Mouse (Mus musculus) limb, embryonic 14.5 days (tissue): ENCODE measurements around the gene Ganc. TPM values are rescaled to one million over a fixed set of nuclear protein-coding genes. Genes with fewer than 3 reads are reported as not detected.

Experiments used
- ATAC-seq: fragments of 200-750 bp; cut with Nextera tagmentation; 2 replicates; pipeline ENCODE4 v1.8.0; 2017; ENCODE audit warnings: low read depth, moderate number of reproducible peaks, moderate TSS enrichment; ENCODE audit not compliant: low FRiP score
- DNase-seq: peaks from one replicate; pipeline ENCODE4 v3.0.0-alpha.2; 2015; ENCODE audit warnings: low spot score
- H3K27ac ChIP-seq: fragments of 300-500 bp; sonication (generic); replicated peaks from 2 replicates; pipeline ENCODE4 v1.5.1; 2014; ENCODE audit warnings: low read depth, mild to moderate bottlenecking, low read length, moderate library complexity, mixed read lengths
- H3K27me3 ChIP-seq: fragments of 300-500 bp; sonication (generic); 2 replicates; pipeline ENCODE4 v1.6.1; 2014; ENCODE audit warnings: low read length, mixed read lengths; ENCODE audit not compliant: control insufficient read depth, insufficient read depth
- H3K36me3 ChIP-seq: fragments of 300-500 bp; sonication (generic); 2 replicates; pipeline ENCODE4 v1.6.1; 2014; ENCODE audit warnings: mild to moderate bottlenecking, low read length, moderate library complexity, mixed read lengths; ENCODE audit not compliant: control insufficient read depth, insufficient read depth
- H3K4me1 ChIP-seq: fragments of 300-500 bp; sonication (generic); 2 replicates; pipeline ENCODE4 v1.6.1; 2014; ENCODE audit warnings: antibody characterized with exemption, low read length, mixed read lengths; ENCODE audit not compliant: control insufficient read depth, insufficient read depth
- H3K4me2 ChIP-seq: fragments of 300-500 bp; sonication (generic); replicated peaks from 2 replicates; pipeline ENCODE4 v1.6.1; 2014; ENCODE audit warnings: low read depth, mild to moderate bottlenecking, low read length, moderate library complexity; ENCODE audit not compliant: severe bottlenecking
- H3K4me3 ChIP-seq: fragments of 300-500 bp; sonication (generic); replicated peaks from 2 replicates; pipeline ENCODE4 v1.5.1; 2014; ENCODE audit warnings: low read length
- H3K9ac ChIP-seq: fragments of 300-500 bp; sonication (generic); 2 replicates; pipeline ENCODE4 v1.6.1; 2014; ENCODE audit warnings: mild to moderate bottlenecking, low read depth, low read length, moderate library complexity; ENCODE audit not compliant: severe bottlenecking
- H3K9me3 ChIP-seq: fragments of 300-500 bp; sonication (generic); 2 replicates; pipeline ENCODE4 v1.6.1; 2016; ENCODE audit warnings: low read length; ENCODE audit not compliant: control insufficient read depth
- POLR2A ChIP-seq: fragments of 200-500 bp; IDR thresholded peaks from 2 replicates; pipeline ENCODE4 v1.8.0; 2012; ENCODE audit warnings: inconsistent platforms, mild to moderate bottlenecking, moderate library complexity, borderline replicate concordance; ENCODE audit not compliant: insufficient read depth, insufficient read length; ENCODE audit errors: extremely low read depth
- WGBS: fragments of 180-500 bp; shearing (Covaris S2); extraction: QIAGEN DNeasy Blood & Tissue Kit; methylation state at CpG from one replicate; pipeline ENCODE4 v1.1.7; 2014; 5-methylcytosine and 5-hydroxymethylcytosine counted together
- polyA plus RNA-seq, 2 experiments: library from polyadenylated mRNA; depleted of rRNA in 1 of 2; stranded (reverse) in 1 of 2; unstranded in 1 of 2; fragments of >200 nt; fragmentation: Nextera tagmentation in 1 of 2; extraction: Ambion mirVana in 1 of 2; gene quantifications; 2 replicates each; pipeline versions ENCODE4 v1.2.1 to v1.2.3; 2012 to 2014

Ganc gene
- polyA plus RNA-seq, 2 experiments = 7.8 to 8.1 TPM

- Histone ChIP-seq H3K9ac (no peak overlapping the region), H3K4me2 (no peak overlapping the region), H3K4me1 (no peaks in the 10 kb centered on the region; the same call in 1 of the 2 replicates), H3K27ac (no peak overlapping the region), H3K27me3 (no peaks in the 10 kb centered on the region), H3K36me3 (no peaks in the 10 kb centered on the region), H3K4me3 (no peak overlapping the region), H3K9me3 (no peaks in the 10 kb centered on the region)
- 46% methylated on average over 8 of the region's 8 CpGs for WGBS
- ATAC-seq (no peak), DNase-seq (no peak)
- no peak for TF ChIP-seq POLR2A
These were observed 79.1 kb downstream of the Ganc start for GRCm38 (mm10) chr2:120482506-120483389.

GRCm38 (mm10) chr2:120484241-120484640 is 80.5 kb downstream of the Ganc start:
- Histone ChIP-seq H3K4me1 (no peaks in the 10 kb centered on the region; the same call in 1 of the 2 replicates), H3K27ac (no peak overlapping the region), H3K27me3 (no peaks in the 10 kb centered on the region), H3K36me3 (no peaks in the 10 kb centered on the region), H3K9me3 (no peaks in the 10 kb centered on the region), H3K4me3 (no peak overlapping the region), H3K4me2 (no peak overlapping the region), H3K9ac (no peak overlapping the region)
- 93% methylated on average over 3 of the region's 3 CpGs for WGBS
- ATAC-seq = no peak
- DNase-seq = no peak
- no peak for TF ChIP-seq POLR2A

GRCm38 (mm10) chr2:120493254-120493653 is 89.6 kb downstream of the Ganc start:
- Histone ChIP-seq H3K27ac (no peak overlapping the region), H3K9ac (no peak overlapping the region), H3K36me3 (no peaks in the 10 kb centered on the region), H3K27me3 (no peaks in the 10 kb centered on the region), H3K4me1 (no peaks in the 10 kb centered on the region), H3K4me3 (no peak overlapping the region), H3K9me3 (no peaks in the 10 kb centered on the region), H3K4me2 (no peak overlapping the region)
- TF ChIP-seq POLR2A = no peak
- no peak for DNase-seq
- peak; percentile 44; the same call in 1 of the 2 replicates for ATAC-seq
- WGBS = 62% methylated on average over 4 of the region's 4 CpGs

GRCm38 (mm10) chr2:120496511-120496910 is 92.8 kb downstream of the Ganc start:
- H3K27me3 ChIP-seq = no peaks in the 10 kb centered on the region
- DNase-seq (no peak), ATAC-seq (no peak)
- no peak for TF ChIP-seq POLR2A
- H3K9me3 ChIP-seq = no peaks in the 10 kb centered on the region
- no peak overlapping the region for H3K27ac ChIP-seq
- WGBS = 58% methylated on average over 3 of the region's 3 CpGs
- H3K4me2 ChIP-seq = no peak overlapping the region
- no peak overlapping the region for H3K9ac ChIP-seq
- H3K4me3 ChIP-seq = no peak overlapping the region
- H3K36me3 ChIP-seq = no peaks in the 10 kb centered on the region
- H3K4me1 ChIP-seq = no peaks in the 10 kb centered on the region

- ATAC-seq (no peak), DNase-seq (no peak)
- Histone ChIP-seq H3K4me1 (no peaks in the 10 kb centered on the region), H3K9me3 (no peaks in the 10 kb centered on the region), H3K9ac (no peak overlapping the region), H3K4me2 (no peak overlapping the region), H3K36me3 (peaks cover 7% of the 10 kb centered on the region; the same call in 1 of the 2 replicates), H3K27ac (0 out of 2 replicates have a peak overlapping the region, but pooled peaks have one; percentile 19), H3K4me3 (no peak overlapping the region), H3K27me3 (no peaks in the 10 kb centered on the region)
- no peak for TF ChIP-seq POLR2A
- WGBS = 56% methylated on average over 6 of the region's 6 CpGs
These were observed 96.3 kb downstream of the Ganc start for GRCm38 (mm10) chr2:120499971-120500471.
